Mouse (Mus musculus) cerebral cortex, adult 2 months (tissue): ENCODE measurements around the gene A530016L24Rik.

ENCODE experiments used
- WGBS: fragments of 180-500 bp; shearing (Covaris S2); methylation state at CpG from one replicate; pipeline ENCODE4 v1.1.7; 2018; 5-methylcytosine and 5-hydroxymethylcytosine counted together

A530016L24Rik gene

GRCm38 (mm10) chr12:112503003-112503771, 13.9 kb downstream of the A530016L24Rik start:
- 41% methylated on average over 19 of the region's 19 CpGs for WGBS

GRCm38 (mm10) chr12:112506267-112506666, 17.0 kb downstream of the A530016L24Rik start:
- 69% methylated on average over 6 of the region's 6 CpGs for WGBS

GRCm38 (mm10) chr12:112507264-112507663, 18.0 kb downstream of the A530016L24Rik start:
- WGBS, result 28% methylated on average over 4 of the region's 4 CpGs

- 75% methylated on average over 3 of the region's 3 CpGs for WGBS
Observed at GRCm38 (mm10) chr12:112507984-112508383, 18.7 kb downstream of the A530016L24Rik start.

- 13% methylated on average over 7 of the region's 7 CpGs for WGBS
Observed at GRCm38 (mm10) chr12:112510365-112510732, 21.1 kb downstream of the A530016L24Rik start.

GRCm38 (mm10) chr12:112510733-112511372, 21.6 kb downstream of the A530016L24Rik start:
- 1% methylated on average over 62 of the region's 62 CpGs for WGBS

- WGBS, result 51% methylated on average over 3 of the region's 3 CpGs
Observed at GRCm38 (mm10) chr12:112514897-112515296, 25.6 kb downstream of the A530016L24Rik start.

GRCm38 (mm10) chr12:112516697-112517337, 27.6 kb downstream of the A530016L24Rik start, which contains the start of gene Tmem179:
Gene Tmem179, minus strand, starts transcription at chr12:112516747.
- 24% methylated on average over 14 of the region's 14 CpGs for WGBS

GRCm38 (mm10) chr12:112518105-112518504, 28.9 kb downstream of the A530016L24Rik start:
- 42% methylated on average over 4 of the region's 4 CpGs for WGBS

- 87% methylated on average over 4 of the region's 4 CpGs for WGBS
Observed at GRCm38 (mm10) chr12:112533758-112534157, 44.5 kb downstream of the A530016L24Rik start.

- WGBS, result 80% methylated on average over 6 of the region's 6 CpGs
Observed at GRCm38 (mm10) chr12:112537233-112537632, 48.0 kb downstream of the A530016L24Rik start.

- WGBS, result 84% methylated on average over 9 of the region's 9 CpGs
Observed at GRCm38 (mm10) chr12:112538356-112538755, 49.1 kb downstream of the A530016L24Rik start.

GRCm38 (mm10) chr12:112539466-112539965, 50.3 kb downstream of the A530016L24Rik start:
- WGBS, result 88% methylated on average over 7 of the region's 7 CpGs

- WGBS, result 77% methylated on average over 12 of the region's 12 CpGs
Observed at GRCm38 (mm10) chr12:112540321-112540720, 51.1 kb downstream of the A530016L24Rik start.

- 59% methylated on average over 8 of the region's 8 CpGs for WGBS
Observed at GRCm38 (mm10) chr12:112541483-112542091, 52.3 kb downstream of the A530016L24Rik start.

- WGBS, result 56% methylated on average over 13 of the region's 13 CpGs
Observed at GRCm38 (mm10) chr12:112542257-112542919, 53.1 kb downstream of the A530016L24Rik start.

- WGBS, result 1% methylated on average over 11 of the region's 11 CpGs
Observed at GRCm38 (mm10) chr12:112542920-112543300, 53.7 kb downstream of the A530016L24Rik start.

- 74% methylated on average over 9 of the region's 9 CpGs for WGBS
Observed at GRCm38 (mm10) chr12:112543941-112544340, 54.7 kb downstream of the A530016L24Rik start.

- 46% methylated on average over 12 of the region's 12 CpGs for WGBS
Observed at GRCm38 (mm10) chr12:112544946-112545701, 55.9 kb downstream of the A530016L24Rik start.

- 93% methylated on average over 8 of the region's 8 CpGs for WGBS
Observed at GRCm38 (mm10) chr12:112546110-112546509, 56.9 kb downstream of the A530016L24Rik start.

GRCm38 (mm10) chr12:112549287-112549686, 60.0 kb downstream of the A530016L24Rik start:
- WGBS, result 81% methylated on average over 1 of the region's 1 CpGs
